Mouse (Mus musculus) cortical plate, adult 2 months (tissue): Measurements from ENCODE around the gene Ptpre.

Source experiments
- CTCF ChIP-seq: fragments of 200-500 bp; IDR thresholded peaks from 2 replicates; pipeline ENCODE4 v1.5.1; 2011; ENCODE audit warnings: mild to moderate bottlenecking, control low read depth, low read length; ENCODE audit not compliant: insufficient read depth; ENCODE audit errors: extremely low read depth
- POLR2A ChIP-seq: fragments of 200-500 bp; IDR thresholded peaks from 2 replicates; pipeline ENCODE4 v1.6.1; 2011; ENCODE audit warnings: mild to moderate bottlenecking, low read length, control low read depth; ENCODE audit not compliant: insufficient read depth; ENCODE audit errors: extremely low read depth

DNA sequence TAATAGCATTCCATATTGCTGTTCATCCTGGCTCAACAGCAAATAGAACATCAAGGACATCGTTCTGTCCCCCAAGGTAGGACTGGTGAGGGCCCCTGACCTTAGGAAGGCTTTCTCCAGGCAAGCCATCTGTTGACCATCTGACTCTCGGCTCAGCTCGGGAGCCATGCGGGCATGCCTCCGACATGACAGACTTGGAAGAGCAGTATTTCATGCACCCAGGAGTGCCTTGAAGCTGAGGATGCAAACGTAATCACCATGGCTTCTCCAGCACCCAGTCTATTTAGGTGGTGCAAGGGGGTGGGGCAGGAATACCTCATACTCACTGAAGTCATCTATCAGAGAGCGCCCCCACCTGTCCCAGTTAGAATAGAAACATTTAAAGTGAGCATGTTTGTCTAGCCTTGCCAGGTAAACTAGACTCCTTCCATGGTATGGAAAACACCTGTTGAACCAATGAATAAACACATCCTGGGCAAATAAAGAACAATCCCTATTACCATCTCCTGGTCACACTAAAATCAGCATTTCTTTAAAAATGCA is 95.5 kb downstream of the Ptpre start:
- TF ChIP-seq POLR2A (no peak), CTCF (no peak)
